Comparison of ENCODE assay signal across 8 mouse cellular contexts in the genomic region with DNA sequence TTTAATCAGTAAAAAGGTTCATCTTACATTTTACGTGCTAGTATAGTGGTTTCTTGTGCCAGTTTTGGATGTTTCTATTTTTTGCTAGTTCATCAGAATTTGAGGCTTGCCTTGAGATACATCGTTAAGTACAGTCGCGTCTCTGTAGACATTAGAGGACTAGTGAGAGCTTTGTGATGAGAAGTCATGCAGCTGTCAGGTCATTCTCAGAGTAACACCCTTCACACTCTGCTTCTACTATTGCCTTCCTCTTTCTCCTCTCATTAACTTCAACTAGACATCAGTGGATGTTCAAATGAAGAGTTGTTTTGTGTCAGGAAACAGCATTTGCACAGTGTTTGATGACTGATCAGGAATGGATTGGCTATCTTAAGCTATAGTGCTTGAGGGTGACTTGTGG. TPM values are rescaled to one million over a fixed set of nuclear protein-coding genes. Genes with fewer than 3 reads are reported as not detected.
DNase-seq lines count a peak whose midpoint lies in the region; ATAC-seq and TF ChIP-seq lines count a peak whose summit lies in the region.

No protein-coding gene starts in this region.

- H3K4me2 ChIP-seq in heart, postnatal 0 days (ENCODE audit: low read depth, low read length): peak overlapping the region; percentile 75
- peak overlapping the region; percentile 47 for H3K4me2 ChIP-seq in hindbrain, embryonic 11.5 days (replicated peaks; ENCODE audit: low read depth, low read length)
- H3K4me2 ChIP-seq in midbrain, embryonic 12.5 days (replicated peaks): peak overlapping the region; percentile 74

- peaks cover 14% of the 10 kb centered on the region for H3K4me1 ChIP-seq in heart, postnatal 0 days (ENCODE audit: control insufficient read depth, insufficient read depth)
- H3K4me1 ChIP-seq in MEL (ENCODE audit: control insufficient read depth in 1 of 2, insufficient read depth in 2 of 2, low read length in 2 of 2): peaks cover 10 to 15% of the 10 kb centered on the region in 2 experiments; a peak in 2 of 4 replicates
- no peaks in the 10 kb centered on the region for H3K4me1 ChIP-seq in hindbrain, embryonic 11.5 days (replicated peaks; ENCODE audit: control insufficient read depth, insufficient read depth, low read length)
- H3K4me1 ChIP-seq in midbrain, embryonic 12.5 days: peaks cover 41% of the 10 kb centered on the region

- 8% methylated on average over 4 of the region's 4 CpGs for WGBS in heart, postnatal 0 days
- 49% methylated on average over 4 of the region's 4 CpGs for WGBS in hindbrain, embryonic 11.5 days
- 37% methylated on average over 4 of the region's 4 CpGs for WGBS in midbrain, embryonic 12.5 days

- ATAC-seq in heart, postnatal 0 days (ENCODE audit: insufficient read depth, low read depth): no peak
- ATAC-seq in hindbrain, embryonic 11.5 days (ENCODE audit: low FRiP score): no peak
- no peak for ATAC-seq in midbrain, embryonic 12.5 days (ENCODE audit: low FRiP score, low read depth)

- peak overlapping the region; percentile 97 for H3K4me3 ChIP-seq in heart, postnatal 0 days (ENCODE audit: low read depth, low read length)
- peak overlapping the region; percentile 26 to 69 for H3K4me3 ChIP-seq in MEL (ENCODE audit: control insufficient read depth in 1 of 2, insufficient read depth in 1 of 2, low read depth in 2 of 2, low read length in 2 of 2)
- H3K4me3 ChIP-seq in hindbrain, embryonic 11.5 days (ENCODE audit: low read depth, low read length): peak overlapping the region; percentile 100
- H3K4me3 ChIP-seq in midbrain, embryonic 12.5 days: peak overlapping the region; percentile 97

- no peak for TF ChIP-seq POLR2A in MEL (IDR thresholded peaks at IDR 0.05; ENCODE audit: control insufficient read depth in 1 of 2, insufficient read depth in 1 of 2, low read depth in 1 of 2, low read length in 2 of 2, poor library complexity in 1 of 2)

- no peak for TF ChIP-seq EP300 in heart, postnatal 0 days (IDR thresholded peaks at IDR 0.05; ENCODE audit: low read depth)
- no peak for TF ChIP-seq EP300 in MEL (IDR thresholded peaks at IDR 0.05; ENCODE audit: low read depth in 1 of 2, low read length in 2 of 2)

- H3K36me3 ChIP-seq in heart, postnatal 0 days (replicated peaks; ENCODE audit: control insufficient read depth, insufficient read depth, low read length): peaks cover 14% of the 10 kb centered on the region; the same call in 1 of the 2 replicates
- H3K36me3 ChIP-seq in MEL (ENCODE audit: control insufficient read depth in 1 of 2, insufficient read depth in 2 of 2, low read length in 2 of 2): peaks cover 19 to 25% of the 10 kb centered on the region in 2 experiments
- H3K36me3 ChIP-seq in hindbrain, embryonic 11.5 days (ENCODE audit: control insufficient read depth, insufficient read depth, low read length): no peaks in the 10 kb centered on the region
- H3K36me3 ChIP-seq in midbrain, embryonic 12.5 days: peaks cover 12% of the 10 kb centered on the region

- TF ChIP-seq RAD21 in MEL (IDR thresholded peaks at IDR 0.05; ENCODE audit: low read depth, low read length): no peak

- H3K27me3 ChIP-seq in heart, postnatal 0 days (ENCODE audit: control insufficient read depth, insufficient read depth, low read length): no peaks in the 10 kb centered on the region
- H3K27me3 ChIP-seq in MEL (ENCODE audit: control insufficient read depth in 1 of 2, insufficient read depth in 2 of 2, low read length in 2 of 2): no peaks in the 10 kb centered on the region
- no peaks in the 10 kb centered on the region for H3K27me3 ChIP-seq in hindbrain, embryonic 11.5 days (ENCODE audit: control insufficient read depth, insufficient read depth, low read length)
- H3K27me3 ChIP-seq in midbrain, embryonic 12.5 days: no peaks in the 10 kb centered on the region

- peaks cover 44% of the 10 kb centered on the region for H3K79me2 ChIP-seq in MEL (ENCODE audit: control insufficient read depth, insufficient read depth, low read length, poor library complexity)

- peak overlapping the region; percentile 96 for H3K9ac ChIP-seq in heart, postnatal 0 days (replicated peaks; ENCODE audit: low read depth, low read length)
- H3K9ac ChIP-seq in MEL (ENCODE audit: control insufficient read depth, low read depth, low read length, poor library complexity, severe bottlenecking): peak overlapping the region; percentile 100
- H3K9ac ChIP-seq in hindbrain, embryonic 11.5 days (ENCODE audit: low read depth, low read length): peak overlapping the region; percentile 100; the same call in 1 of the 2 replicates
- peak overlapping the region; percentile 54; the same call in 1 of the 2 replicates for H3K9ac ChIP-seq in midbrain, embryonic 12.5 days (replicated peaks)

- no peak overlapping the region for H3K27ac ChIP-seq in heart, postnatal 0 days (ENCODE audit: low read depth)
- H3K27ac ChIP-seq in MEL (ENCODE audit: control insufficient read depth, low read depth, low read length): no peak overlapping the region
- no peak overlapping the region for H3K27ac ChIP-seq in hindbrain, embryonic 11.5 days (ENCODE audit: low read depth, low read length)
- no peak overlapping the region for H3K27ac ChIP-seq in midbrain, embryonic 12.5 days (replicated peaks)

- H3K9me3 ChIP-seq in heart, postnatal 0 days (replicated peaks; ENCODE audit: control insufficient read depth, low read length): no peaks in the 10 kb centered on the region
- H3K9me3 ChIP-seq in MEL (replicated peaks; ENCODE audit: insufficient read depth, low read length): no peaks in the 10 kb centered on the region
- no peaks in the 10 kb centered on the region for H3K9me3 ChIP-seq in hindbrain, embryonic 11.5 days (ENCODE audit: control insufficient read depth, low read length)
- H3K9me3 ChIP-seq in midbrain, embryonic 12.5 days: no peaks in the 10 kb centered on the region

- TF ChIP-seq CTCF in heart, postnatal 0 days (IDR thresholded peaks at IDR 0.05; ENCODE audit: low read depth): no peak
- TF ChIP-seq CTCF in MEL (IDR thresholded peaks at IDR 0.05 in 2 of 3, conservative IDR thresholded peaks at IDR 0.05 in 1 of 3; ENCODE audit: control insufficient read depth in 1 of 3, insufficient read depth in 1 of 3, low read depth in 2 of 3, low read length in 3 of 3, poor library complexity in 1 of 3, severe bottlenecking in 1 of 3): no peak

- DNase-seq in heart, postnatal 0 days (ENCODE audit: low spot score): no peak
- no peak for DNase-seq in heart, adult 9 months (ENCODE audit: low spot score in 2 of 2)
- DNase-seq in MEL (ENCODE audit: low read depth, low spot score): peak; percentile 54
- peak; percentile 10 for DNase-seq in hindbrain, embryonic 11.5 days (ENCODE audit: low spot score)
- no peak for DNase-seq in urinary bladder, postnatal 14 days (ENCODE audit: low spot score)
- DNase-seq in right cerebral cortex, postnatal 14 days: no peak
- no peak for DNase-seq in adipocyte (ENCODE audit: low spot score)

TF ChIP-seq in MEL, 35 proteins besides CTCF, POLR2A, EP300 and RAD21:
- TF ChIP-seq MAFK (IDR thresholded peaks at IDR 0.05; ENCODE audit: borderline replicate concordance, low read depth, low read length) (peak; percentile 41; the same call in 1 of the 2 replicates), TCF12 (IDR thresholded peaks at IDR 0.05; ENCODE audit: low read depth, low read length) (no peak), MAX (IDR thresholded peaks at IDR 0.05; ENCODE audit: low read length) (0 out of 2 replicates have a peak, but pooled peaks have one; percentile 9), SIN3A (IDR thresholded peaks at IDR 0.05; ENCODE audit: low read length) (peak; percentile 46; the same call in 1 of the 2 replicates), ZNF384 (IDR thresholded peaks at IDR 0.05; ENCODE audit: low read depth, low read length) (no peak), MYC (IDR thresholded peaks at IDR 0.05; ENCODE audit: low read depth, low read length) (0 out of 2 replicates have a peak, but pooled peaks have one; percentile 27)

RNA-seq across cellular contexts. Expression of gene Hnrnpr, which starts 1.9 kb away (rescaled TPM):
- 25.1 and 39.7 TPM in 2 replicates for total RNA-seq in heart, postnatal 0 days (2014; rRNA removed; ENCODE audit: low replicate concordance)
- polyA plus RNA-seq in heart, postnatal 0 days (2015; fragmentation: Nextera tagmentation; extraction: Ambion mirVana): 57.9 and 70.0 TPM in 2 replicates
- 90.0 and 97.2 TPM in 2 replicates for total RNA-seq in MEL (2012; rRNA removed)
- 100 to 1,000 TPM; 148 to 366 TPM for polyA plus RNA-seq in MEL (2012; ENCODE audit: insufficient read depth in 1 of 2, insufficient read length in 2 of 2, low read depth in 1 of 2, low replicate concordance in 2 of 2, missing spikeins in 1 of 2)
- polyA plus RNA-seq in hindbrain, embryonic 11.5 days (2014; fragmentation: Nextera tagmentation; extraction: Ambion mirVana): 194 and 200 TPM in 2 replicates
- polyA plus RNA-seq in midbrain, embryonic 12.5 days (2016; fragmentation: Nextera tagmentation; extraction: Ambion mirVana): 237 and 247 TPM in 2 replicates

RNA-seq across cellular contexts. Expression of gene Zfp46, which starts 28.1 kb away (rescaled TPM):
- 19.1 and 21.3 TPM in 2 replicates for total RNA-seq in heart, postnatal 0 days (2014; rRNA removed; ENCODE audit: low replicate concordance)
- polyA plus RNA-seq in heart, postnatal 0 days (2015; fragmentation: Nextera tagmentation; extraction: Ambion mirVana): 15.3 and 19.5 TPM in 2 replicates
- total RNA-seq in MEL (2012; rRNA removed): 6.2 and 6.6 TPM in 2 replicates
- polyA plus RNA-seq in MEL (2012; ENCODE audit: insufficient read depth in 1 of 2, insufficient read length in 2 of 2, low read depth in 1 of 2, low replicate concordance in 2 of 2, missing spikeins in 1 of 2): 1 to 10 TPM in 1 of 2 experiments, not detected in 1; 5.9 TPM
- polyA plus RNA-seq in hindbrain, embryonic 11.5 days (2014; fragmentation: Nextera tagmentation; extraction: Ambion mirVana): 26.2 and 33.1 TPM in 2 replicates
- polyA plus RNA-seq in midbrain, embryonic 12.5 days (2016; fragmentation: Nextera tagmentation; extraction: Ambion mirVana): 38.4 and 40.5 TPM in 2 replicates

Comparison
In these comparisons a context has a peak if more than half of its experiments do, and no peak if none do; other contexts are left out.
1. DNase-seq: peak in MEL (single experiment) and hindbrain, embryonic 11.5 days (single experiment); none in heart, postnatal 0 days (single experiment), heart, adult 9 months (0 of 2), urinary bladder, postnatal 14 days (single experiment), right cerebral cortex, postnatal 14 days (single experiment) and adipocyte (single experiment).
2. H3K4me3 ChIP-seq: peak in every context shown above with its lines; median percentile 100 in hindbrain, embryonic 11.5 days; 97 in heart, postnatal 0 days; 97 in midbrain, embryonic 12.5 days; 48 in MEL.
3. Peak in every context shown above with its lines, with median percentiles within 50 percentile points of each other: H3K4me2 ChIP-seq and H3K9ac ChIP-seq.